Mouse (Mus musculus): ENCODE data around the gene Mup10. TPM values are rescaled to one million over a fixed set of nuclear protein-coding genes. Genes with fewer than 3 reads are reported as not detected.
"Not testable (repeated sequence)": the region's sequence is repeated elsewhere in the genome, so short reads cannot be mapped to it uniquely, and the experiment has no call there.

The Mup10 gene
- polyA plus RNA-seq (2015; fragmentation: Nextera tagmentation; extraction: Ambion mirVana): not detected in 2 replicates

GRCm38 (mm10) chr4:60582099-60582498 is at the start of gene Mup10:
Gene Mup10, minus strand, starts transcription at chr4:60582199.
- H3K27me3 ChIP-seq (ENCODE audit: control insufficient read depth, insufficient read depth, low read length); H3K4me2 ChIP-seq (ENCODE audit: low read depth, low read length); H3K4me3 ChIP-seq (replicated peaks; ENCODE audit: low read length); H3K9me3 ChIP-seq (replicated peaks; ENCODE audit: control insufficient read depth, low read length); H3K9ac ChIP-seq (ENCODE audit: low read length); ATAC-seq (ENCODE audit: insufficient read depth, low FRiP score); H3K4me1 ChIP-seq (ENCODE audit: control insufficient read depth, insufficient read depth, low read length); H3K36me3 ChIP-seq (ENCODE audit: control insufficient read depth, insufficient read depth, low read length); H3K27ac ChIP-seq (ENCODE audit: low read length): not testable (repeated sequence)
- WGBS: 82% methylated on average over 2 of the region's 2 CpGs

Other genes starting within 250 kb of the Mup10 start
- gene Mup9, start 160.2 kb downstream of the Mup10 start, polyA plus RNA-seq (2015; fragmentation: Nextera tagmentation; extraction: Ambion mirVana): not detected in 2 replicates
- gene Mup1, start 80.2 kb downstream of the Mup10 start, polyA plus RNA-seq (2015; fragmentation: Nextera tagmentation; extraction: Ambion mirVana): not detected in 2 replicates
- gene Mup11, start 80.2 kb upstream of the Mup10 start, polyA plus RNA-seq (2015; fragmentation: Nextera tagmentation; extraction: Ambion mirVana): not detected in 2 replicates
- not detected in 2 replicates for gene Mup12, start 159.1 kb upstream of the Mup10 start, polyA plus RNA-seq (2015; fragmentation: Nextera tagmentation; extraction: Ambion mirVana)
- not detected in 2 replicates for gene Mup22, start 239.3 kb upstream of the Mup10 start, polyA plus RNA-seq (2015; fragmentation: Nextera tagmentation; extraction: Ambion mirVana)

Data from stomach, embryonic 16.5 days (tissue).